Mouse (Mus musculus): ENCODE measurements around the gene Nr2c2ap.

The Nr2c2ap gene

DNA sequence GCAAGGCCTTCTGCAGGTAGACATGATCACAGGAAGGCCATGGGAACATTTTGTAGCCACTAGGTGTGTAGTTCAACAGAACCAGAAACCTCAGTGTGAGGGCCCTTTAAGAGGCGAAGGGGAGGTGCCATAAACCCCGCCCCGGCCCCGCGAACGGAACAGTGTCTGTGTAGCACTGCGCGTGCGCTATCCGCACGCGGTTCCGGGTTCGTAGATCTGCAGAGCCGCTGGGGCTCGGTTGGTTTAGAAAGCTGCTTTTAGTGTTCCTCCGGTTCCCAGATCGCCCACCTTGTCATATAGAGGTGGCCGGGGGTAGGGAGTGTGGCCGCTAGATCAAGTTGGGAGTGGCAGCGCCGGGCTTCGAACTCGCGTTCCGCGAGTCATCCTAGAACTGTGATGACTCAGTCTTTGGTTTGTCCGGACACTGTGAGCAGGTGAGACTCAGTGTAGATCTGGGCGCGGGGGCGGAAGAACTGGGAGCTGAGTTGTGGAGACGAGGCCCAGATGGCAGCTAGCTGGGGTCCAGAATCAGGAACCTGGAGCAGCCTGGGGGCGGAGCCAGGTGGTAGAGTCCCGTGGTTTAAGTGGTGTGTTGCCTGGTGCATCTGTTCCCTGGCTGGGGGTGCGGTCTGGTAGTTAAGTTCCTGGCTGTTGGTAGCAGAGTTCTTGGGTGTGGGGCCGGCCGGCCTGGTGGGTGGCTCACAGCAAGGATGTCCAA, at the start of gene Nr2c2ap:
TSS of gene Nr2c2ap (plus strand) at position 168 of the 718 bp plus-strand sequence.
- DNase-seq (ENCODE audit: low read depth in 2 of 2, low spot score in 2 of 2), result peak; percentile 74 to 80

DNA sequence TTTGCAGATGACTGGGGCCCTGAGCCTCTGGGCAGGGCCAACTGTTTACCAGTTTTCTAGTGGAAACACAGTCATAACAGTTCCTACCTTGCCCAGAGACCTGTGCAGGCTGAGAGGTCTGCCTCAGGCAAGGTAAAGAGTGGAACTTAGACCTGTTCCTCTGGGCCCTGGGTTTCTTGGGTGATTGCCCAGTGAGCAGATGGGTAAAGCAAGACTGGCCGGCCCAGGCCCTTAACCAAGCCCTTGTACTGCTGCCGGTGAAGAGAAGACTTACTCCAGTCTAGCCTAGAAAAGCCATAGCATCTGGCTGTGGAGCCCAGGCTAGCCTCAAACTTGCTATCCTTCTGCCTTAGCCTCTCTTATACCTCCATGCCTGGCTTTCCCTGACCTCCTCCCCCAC, 49.2 kb upstream of the Nr2c2ap start:
- DNase-seq (ENCODE audit: low read depth in 2 of 2, low spot score in 2 of 2), result no peak

DNA sequence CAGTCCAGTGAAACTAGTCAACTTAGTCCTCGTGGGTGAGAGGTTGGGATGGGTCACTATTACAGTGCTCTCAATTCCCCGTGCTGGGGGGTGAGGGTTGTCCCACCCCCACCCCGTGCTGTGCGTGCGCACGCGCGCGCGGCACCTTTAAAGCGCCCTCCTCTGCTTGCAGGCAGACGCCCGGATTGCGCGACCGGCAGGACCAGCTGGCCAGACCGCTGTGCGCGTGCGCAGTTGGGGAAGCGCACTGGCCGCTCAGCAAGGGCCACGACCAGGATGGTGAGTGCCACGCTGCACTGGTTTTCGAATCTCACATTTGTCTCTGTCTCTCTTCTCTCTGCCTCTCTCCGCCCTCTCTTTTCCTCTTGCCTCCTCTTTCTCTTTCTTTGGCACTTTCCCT, 47.8 kb upstream of the Nr2c2ap start, which contains the start of gene Hapln4:
TSS of gene Hapln4 (plus strand) at position 173 of the 400 bp plus-strand sequence.
- DNase-seq (ENCODE audit: low read depth in 2 of 2, low spot score in 2 of 2), result no peak

DNA sequence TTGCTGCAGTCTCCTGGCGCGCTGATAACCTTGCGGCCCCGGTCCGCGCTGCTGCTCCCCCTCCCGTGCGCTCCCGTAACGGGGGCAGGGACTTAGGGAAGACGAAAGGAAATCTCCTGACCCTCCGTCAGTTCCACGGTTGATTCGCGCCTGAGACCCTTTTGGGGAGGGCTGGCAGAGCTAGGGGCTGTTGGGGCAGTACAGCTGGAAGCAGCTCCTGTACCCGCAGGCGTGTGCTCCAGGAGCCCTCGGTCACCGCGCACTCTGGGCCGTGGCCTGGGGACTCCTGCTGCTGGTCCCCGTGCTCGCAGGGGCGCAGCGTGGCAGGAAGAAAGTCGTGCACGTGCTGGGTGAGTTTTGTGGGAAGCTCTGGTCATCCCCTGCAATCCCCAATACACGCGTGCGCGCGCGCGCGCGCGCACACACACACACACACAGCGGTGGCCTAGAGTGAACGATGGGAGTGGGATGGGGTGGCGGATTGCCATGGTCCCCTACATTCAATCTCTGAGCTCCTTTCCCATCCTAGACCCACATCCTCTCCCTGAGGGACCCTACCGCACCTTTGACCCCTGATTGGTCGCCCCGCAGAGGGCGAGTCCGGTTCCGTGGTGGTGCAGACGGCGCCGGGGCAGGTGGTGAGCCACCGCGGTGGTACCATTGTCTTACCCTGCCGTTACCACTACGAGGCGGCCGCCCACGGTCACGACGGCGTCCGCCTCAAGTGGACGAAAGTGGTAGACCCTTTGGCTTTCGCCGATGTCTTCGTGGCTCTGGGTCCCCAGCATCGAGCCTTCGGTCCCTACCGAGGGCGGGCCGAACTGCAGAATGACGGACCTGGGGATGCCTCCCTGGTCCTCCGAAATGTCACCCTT, 46.7 kb upstream of the Nr2c2ap start:
- no peak for DNase-seq (ENCODE audit: low read depth in 2 of 2, low spot score in 2 of 2)

DNA sequence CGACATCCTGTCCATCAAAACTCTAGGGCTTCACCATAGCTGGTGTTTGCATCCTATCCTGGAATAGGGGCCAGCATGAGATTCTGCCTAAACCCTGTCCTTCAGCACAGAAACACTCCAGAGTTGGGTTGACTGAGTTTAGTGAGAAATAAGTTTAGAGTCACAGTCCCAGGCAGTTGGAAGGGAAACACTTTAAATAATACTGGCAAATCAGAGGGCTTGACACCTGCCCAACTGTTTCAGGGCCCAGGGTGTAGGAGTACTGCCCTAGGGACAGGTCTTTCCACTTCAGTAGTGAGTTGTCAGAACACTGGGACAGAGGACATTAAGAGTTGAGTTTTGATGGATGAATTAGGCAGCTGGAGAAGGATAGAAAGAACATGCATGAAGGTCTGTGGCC, 45.0 kb upstream of the Nr2c2ap start:
- DNase-seq (ENCODE audit: low read depth in 2 of 2, low spot score in 2 of 2), result no peak

DNA sequence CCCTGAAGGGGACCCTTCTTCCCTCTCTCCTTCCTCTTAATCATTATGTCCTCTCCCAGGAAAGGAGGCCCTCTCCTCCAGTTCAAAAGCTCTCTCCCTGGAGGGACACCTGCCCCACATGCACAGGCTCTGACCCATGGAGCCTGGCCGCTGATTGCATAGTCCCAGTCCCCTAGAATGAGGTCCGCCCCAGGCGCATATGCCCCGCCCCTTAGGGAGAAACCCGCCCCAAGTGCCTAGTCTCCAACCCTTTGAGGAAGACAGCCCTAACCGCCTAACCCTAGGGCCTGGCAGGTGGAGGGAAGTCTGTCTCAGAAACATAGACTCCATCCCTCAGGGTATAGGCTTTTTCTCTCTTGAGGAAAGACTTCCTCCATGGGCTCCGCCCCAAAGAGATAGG, 43.9 kb upstream of the Nr2c2ap start:
- DNase-seq (ENCODE audit: low read depth in 2 of 2, low spot score in 2 of 2), result no peak

DNA sequence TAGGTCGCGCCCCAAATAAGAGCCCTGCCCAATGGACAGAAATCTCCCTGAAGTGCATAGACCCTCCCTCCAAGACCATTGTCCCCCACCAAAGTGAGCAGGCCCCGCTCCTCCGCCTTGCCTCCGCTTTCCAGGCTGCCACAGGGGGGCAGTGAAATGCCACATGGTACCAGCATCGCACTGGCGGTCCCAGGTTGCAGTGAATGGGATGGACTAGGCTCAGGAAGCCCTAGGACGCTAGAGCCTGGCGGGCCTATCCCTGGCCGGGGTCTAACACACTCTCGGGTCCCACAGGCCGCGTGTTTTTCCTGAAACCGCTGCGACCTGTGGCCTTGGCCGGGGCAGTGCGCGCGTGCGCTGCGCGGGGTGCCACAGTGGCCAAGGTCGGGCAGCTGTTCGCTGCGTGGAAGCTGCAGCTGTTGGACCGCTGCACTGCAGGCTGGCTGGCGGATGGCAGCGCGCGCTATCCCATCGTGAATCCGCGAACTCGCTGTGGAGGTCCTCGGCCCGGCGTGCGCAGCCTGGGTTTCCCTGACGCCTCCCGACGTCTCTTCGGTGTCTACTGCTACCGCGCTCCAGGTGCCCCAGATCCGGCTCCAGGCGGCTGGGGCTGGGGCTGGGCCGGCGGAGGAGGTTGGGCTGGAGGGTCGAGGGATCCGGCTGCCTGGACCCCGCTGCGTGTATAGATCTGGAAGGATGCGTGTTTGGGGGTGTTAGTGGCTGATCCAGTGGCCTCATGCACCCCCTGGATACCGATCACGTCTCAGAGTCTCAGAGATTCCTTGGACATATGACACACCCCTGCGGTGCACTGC, 43.1 kb upstream of the Nr2c2ap start:
- no peak for DNase-seq (ENCODE audit: low read depth in 2 of 2, low spot score in 2 of 2)

DNA sequence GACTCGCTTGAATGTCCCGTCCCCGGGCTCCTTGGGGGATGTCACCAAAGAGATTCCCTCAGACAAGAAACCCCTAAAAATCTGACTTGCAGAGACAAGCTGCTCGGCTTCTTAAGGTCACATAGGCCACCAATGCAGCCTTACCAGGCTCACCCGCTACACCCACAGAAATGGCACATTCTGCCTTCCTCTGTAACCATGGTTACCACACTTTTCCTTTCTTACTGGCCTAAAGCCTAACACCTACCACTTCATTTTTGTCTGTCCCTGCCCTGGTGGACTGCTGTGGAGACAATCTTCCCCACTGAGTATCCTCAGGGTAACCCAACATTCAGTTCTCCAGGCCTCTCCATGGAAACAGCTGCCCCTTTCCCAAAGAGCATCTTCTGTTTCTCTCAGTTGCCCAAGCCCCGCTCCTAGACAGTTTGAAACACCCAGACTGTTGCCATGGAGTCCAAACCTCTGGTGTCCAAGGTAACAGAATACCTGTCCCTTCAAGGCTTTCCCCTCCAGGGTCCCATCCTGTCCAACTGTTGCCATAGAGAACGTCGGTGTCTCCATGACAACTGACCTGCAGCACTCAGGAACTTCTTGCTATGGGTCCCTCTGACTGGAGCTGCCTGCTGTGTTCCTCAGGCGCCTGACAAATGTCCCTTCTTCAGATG, 41.7 kb upstream of the Nr2c2ap start:
- DNase-seq (ENCODE audit: low read depth in 2 of 2, low spot score in 2 of 2), result no peak

DNA sequence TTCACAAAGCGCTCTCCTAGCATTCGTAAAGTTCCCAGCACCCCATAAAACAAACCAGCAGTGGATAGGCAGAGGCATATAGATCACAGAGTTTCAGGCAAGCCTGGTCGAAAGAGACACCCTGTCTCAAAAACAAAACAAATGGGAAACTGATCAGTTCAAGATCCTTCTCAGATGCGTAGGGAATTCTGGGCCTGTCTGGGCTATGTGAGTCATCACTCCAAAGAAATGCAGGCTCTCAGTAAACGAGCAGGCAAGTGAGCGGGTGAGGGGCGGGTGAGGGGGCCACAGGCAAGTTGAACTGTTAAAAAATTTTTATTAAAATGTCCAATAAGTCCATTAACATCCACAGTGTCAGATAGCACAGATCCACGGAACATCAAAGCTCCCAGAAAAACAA, 38.3 kb upstream of the Nr2c2ap start:
- DNase-seq (ENCODE audit: low read depth in 2 of 2, low spot score in 2 of 2), result no peak

DNA sequence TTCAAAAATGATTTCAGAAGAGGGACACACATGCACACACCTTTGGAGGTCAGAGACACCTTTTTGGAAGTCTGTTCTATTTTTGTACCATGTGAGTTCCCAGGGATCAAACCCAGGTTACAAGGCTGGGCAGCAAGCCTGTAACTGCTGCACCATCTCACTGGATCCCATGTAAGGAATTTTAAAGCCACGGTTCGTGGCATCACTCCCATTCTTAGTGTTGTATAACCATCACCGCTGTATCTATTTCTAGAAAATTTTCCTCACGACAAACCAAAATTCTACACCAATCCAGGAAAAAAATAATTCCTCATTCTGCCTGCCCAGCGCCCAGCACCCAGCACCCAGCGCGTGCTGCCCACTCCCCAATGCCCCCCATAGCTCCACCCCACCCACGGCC, 31.9 kb upstream of the Nr2c2ap start:
- no peak for DNase-seq (ENCODE audit: low read depth in 2 of 2, low spot score in 2 of 2)

DNA sequence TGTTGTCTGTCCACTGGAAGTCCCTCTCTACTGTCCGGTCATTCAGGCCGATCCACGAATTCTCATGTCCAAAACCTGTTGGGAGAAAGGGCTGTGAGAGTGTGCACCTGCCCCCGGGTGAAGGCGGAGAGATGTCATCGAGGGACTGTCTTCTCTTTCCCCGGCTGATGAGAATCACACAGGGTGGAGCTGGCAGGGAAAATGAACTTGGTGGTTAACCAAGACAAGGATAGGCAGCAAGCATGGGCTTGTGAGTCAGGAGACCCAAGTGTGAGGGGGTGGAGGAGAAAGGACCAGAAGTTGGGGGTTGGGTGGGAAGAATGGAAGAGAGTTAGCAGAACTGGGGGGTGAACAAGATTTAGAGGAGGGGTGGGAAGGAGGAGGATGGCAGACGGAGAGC, 30.9 kb upstream of the Nr2c2ap start:
- DNase-seq (ENCODE audit: low read depth in 2 of 2, low spot score in 2 of 2), result no peak

DNA sequence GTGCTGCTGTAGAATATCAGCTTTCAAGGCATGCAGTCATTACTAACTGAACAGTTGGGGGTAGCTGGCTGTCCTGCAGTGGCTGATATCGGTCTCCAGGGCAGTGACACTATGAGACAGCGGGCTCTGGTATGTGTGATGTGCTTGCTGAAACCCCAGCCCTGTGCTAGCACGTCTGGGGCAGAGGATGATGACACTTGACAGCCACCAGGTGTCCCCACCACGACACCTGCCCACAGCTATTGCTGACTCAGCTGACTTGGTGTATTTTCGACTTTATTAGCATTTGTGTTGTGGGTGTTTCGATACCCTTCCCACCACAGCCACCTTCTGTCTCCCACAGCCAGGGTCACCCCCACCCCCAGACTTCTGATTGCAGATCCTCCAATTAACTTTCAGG, 26.6 kb upstream of the Nr2c2ap start:
- DNase-seq (ENCODE audit: low read depth in 2 of 2, low spot score in 2 of 2), result peak; percentile 35 to 58

DNA sequence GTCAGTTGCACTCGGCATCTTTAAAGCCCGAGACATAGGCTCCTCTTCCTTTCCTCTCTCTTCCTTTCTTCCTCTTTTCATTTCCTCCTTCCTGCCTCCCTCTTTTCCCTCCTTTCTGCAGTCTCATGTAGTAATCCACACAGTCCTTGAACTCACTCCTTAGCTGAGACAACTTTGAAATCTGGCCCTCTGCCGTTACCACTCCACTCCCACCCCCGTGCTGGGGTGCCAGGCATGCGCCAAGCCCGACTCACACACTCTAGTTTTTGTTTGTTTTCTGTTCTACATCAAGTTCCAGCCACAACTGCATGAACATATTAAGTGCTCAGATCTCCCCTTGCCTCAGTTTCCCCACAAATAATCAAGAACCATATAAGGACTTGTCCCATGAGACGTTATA, 26.2 kb upstream of the Nr2c2ap start:
- DNase-seq (ENCODE audit: low read depth in 2 of 2, low spot score in 2 of 2), result no peak

DNA sequence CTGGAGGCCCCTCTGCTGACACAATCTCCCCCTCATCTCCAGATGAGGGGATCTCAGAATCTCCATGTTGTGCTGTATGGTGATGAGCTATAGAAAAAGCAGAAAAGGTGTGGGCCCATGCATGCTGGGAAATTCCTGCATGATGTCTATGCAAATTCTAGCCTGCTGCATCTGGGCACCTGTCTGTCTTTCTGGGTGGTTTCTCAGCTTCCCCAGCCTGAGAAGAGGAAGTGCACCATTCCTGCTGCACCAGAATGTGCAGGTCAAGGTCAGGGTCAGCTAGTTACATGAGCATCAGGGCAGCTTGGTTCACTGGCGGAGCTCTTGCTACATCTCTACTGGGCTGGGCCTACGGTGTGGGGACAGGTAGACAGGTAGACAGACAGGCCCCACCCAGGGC, 20.7 kb upstream of the Nr2c2ap start:
- no peak for DNase-seq (ENCODE audit: low read depth in 2 of 2, low spot score in 2 of 2)

DNA sequence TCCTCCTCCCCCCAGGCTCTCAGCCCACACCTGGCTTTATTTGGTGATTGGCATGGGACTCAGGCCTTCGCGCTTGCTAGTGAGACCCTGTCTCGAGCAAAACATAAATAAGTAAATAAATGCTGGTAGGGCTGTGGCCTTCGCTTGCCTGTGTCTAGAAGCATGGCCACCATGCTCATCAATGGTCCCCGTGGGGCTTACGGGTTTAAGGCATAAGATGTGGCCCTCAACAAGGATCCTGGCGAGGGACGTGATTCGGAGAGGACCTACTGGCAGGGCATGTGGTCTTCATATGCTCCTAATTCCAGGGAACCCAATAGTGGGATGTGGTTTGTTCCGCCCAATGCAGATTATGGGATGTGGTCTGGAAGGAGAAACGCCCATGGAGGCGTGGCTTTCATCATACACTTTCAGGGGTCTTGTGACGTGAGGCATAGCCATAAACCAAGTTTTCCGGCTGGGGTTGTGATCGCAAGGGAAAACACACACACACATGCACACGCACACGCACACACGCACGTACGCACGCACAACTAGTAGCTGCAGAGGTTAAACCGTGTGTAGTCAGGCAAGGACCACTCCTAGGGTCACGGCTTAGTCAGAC, 19.8 kb upstream of the Nr2c2ap start:
- no peak for DNase-seq (ENCODE audit: low read depth in 2 of 2, low spot score in 2 of 2)

DNA sequence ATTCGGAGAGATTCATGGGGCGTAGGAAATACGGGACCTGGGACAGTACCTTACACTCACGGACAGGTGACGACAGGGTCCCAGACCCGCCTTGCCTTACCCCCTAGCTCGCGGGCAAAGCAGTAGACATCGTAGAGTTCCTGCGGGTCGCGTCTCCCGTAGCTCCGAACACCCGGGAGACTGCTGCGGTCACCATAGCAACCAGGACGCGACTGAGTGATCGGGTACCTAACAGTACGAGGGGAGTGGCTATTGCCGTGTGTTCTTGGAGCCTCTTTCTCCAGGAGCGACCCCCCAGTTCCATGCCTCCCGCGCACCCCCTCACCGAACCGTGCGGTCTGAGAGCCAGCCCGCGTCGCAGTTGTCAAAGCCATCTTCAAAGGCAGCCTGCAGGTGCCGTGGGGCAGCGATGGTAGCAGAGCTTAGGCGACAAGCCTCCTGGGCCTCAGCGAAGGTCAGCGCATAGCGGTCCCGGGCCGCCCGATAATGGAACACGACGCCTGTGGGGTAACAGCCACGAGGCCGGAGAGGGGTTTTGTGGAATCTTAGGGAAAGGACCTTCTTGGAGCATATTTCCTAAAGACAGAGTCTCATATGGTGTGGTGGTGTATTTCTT, 18.6 kb upstream of the Nr2c2ap start:
- DNase-seq (ENCODE audit: low read depth in 2 of 2, low spot score in 2 of 2), result no peak

DNA sequence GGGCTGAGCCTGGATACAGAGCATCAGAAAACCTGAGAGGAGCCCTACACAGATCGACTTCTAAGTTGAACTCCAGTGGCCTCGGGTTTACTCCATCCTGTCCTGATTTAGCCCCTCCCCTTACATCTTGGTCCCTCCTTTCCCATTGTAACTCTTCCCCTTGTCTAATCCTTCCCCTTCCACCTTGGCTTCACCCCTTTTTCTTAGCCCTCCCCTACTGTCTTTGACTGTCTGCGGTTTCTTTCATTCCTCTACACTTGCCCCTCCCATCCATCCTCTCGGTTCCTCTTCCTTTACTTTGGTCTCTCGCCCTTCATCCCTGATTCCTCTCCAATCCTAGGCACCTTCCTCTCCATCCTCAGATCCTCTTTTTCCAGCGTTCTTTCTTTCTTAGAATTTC, 16.6 kb upstream of the Nr2c2ap start:
- no peak for DNase-seq (ENCODE audit: low read depth in 2 of 2, low spot score in 2 of 2)

DNA sequence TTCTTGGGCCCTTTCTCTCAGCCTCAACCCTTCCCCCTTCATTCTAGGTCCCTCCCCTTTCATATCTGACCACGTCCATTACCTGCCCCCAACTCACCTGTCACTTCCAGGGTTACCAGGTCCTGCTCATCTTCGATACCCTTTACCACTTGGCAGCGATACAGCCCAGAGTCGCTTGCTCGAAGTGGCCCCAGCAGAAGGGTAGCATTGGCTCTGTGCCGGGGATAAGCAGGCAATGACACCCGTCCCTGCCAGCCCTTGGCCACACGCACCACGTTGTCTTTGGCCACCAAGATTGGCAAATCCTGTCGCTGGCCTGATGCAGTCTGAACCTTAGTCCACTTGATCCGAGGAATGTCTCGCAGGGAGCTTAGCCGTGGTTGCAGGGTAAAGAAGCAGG, 16.2 kb upstream of the Nr2c2ap start:
- DNase-seq (ENCODE audit: low read depth in 2 of 2, low spot score in 2 of 2), result no peak

DNA sequence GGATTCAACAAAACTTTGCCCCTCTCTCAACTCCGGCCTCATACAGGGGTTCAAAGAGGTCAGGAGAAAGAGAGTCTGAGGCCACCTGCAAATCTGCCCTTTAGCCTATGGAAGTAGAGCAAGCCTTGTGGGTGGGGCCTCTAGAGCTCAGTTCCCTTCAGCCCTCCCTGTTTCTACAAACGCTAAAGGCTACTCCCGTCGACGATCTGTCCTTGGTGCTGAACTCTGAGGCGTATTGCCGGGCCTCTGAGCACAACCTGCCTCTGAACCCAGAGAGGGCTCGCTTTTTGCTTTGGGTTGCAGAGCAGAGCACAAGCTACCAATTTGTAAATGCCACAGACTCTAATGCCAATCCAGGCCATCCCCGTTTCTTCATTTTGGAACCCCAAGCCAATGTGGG, 13.5 kb upstream of the Nr2c2ap start:
- no peak for DNase-seq (ENCODE audit: low read depth in 2 of 2, low spot score in 2 of 2)

Data from CD8-positive naive resting alpha-beta T cell, adult 2 months (primary cell).